Comparison of ENCODE assay signal across 9 mouse cellular contexts in the genomic region with DNA sequence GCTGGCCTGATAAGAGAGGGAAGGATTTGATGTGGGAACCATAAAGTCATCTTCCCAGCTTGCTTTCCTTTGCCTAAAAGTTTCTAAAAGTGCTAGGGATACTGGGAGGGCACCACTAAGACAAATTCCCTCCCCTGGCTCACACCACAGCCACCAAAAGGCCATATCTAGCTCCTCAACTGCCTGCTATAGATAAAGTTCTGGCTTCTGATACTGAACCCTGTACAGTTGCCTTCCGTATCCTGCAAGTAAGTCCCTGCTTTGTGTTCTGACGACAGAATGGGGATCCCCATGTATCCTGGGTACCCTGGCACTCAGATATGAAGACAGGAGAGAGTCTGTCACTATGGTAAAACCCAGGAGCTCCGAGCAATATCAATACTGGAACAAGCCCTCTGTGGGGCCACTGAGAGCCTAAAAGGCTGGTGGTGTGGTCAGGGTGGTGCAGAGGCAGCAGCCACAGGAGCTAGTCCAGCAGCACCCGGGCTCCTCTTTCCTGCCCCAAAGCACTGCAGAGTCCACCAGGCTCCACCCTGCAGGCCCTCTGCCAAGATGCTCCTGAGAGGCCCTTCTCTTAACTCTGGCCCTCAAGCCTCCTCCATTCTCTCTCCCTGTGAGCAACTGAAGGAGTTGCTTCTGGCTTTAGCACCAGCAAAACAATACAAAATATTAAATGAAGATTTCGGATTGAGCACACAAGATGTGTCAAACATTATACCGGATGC. TPM values are rescaled to one million over a fixed set of nuclear protein-coding genes. Genes with fewer than 3 reads are reported as not detected.
A peak's percentile ranks its signal among the peaks of the same experiment; 100 is the strongest.
DNase-seq lines count a peak whose midpoint lies in the region; ATAC-seq lines count a peak whose summit lies in the region.
"Had no signal": no experiment of that assay in that cellular context is flagged by ENCODE, and none has a peak within 500 bp of the region (broad histone marks: within the 10 kb centered on the region; RNA-seq: fewer than 3 reads in every experiment).

No protein-coding gene starts in this region.

- H3K27me3 ChIP-seq in hindbrain, embryonic 11.5 days (ENCODE audit: control insufficient read depth, insufficient read depth, low read length) = no peaks in the 10 kb centered on the region

- 0 out of 2 replicates have a peak, but pooled peaks cover 8% of the 10 kb centered on the region for H3K36me3 ChIP-seq in hindbrain, embryonic 11.5 days (ENCODE audit: control insufficient read depth, insufficient read depth, low read length)

- peak; percentile 61 for DNase-seq in gastrocnemius, postnatal 14 days
- no peak for DNase-seq in gastrocnemius, postnatal 25 days
- peak; percentile 62 for DNase-seq in NIH3T3 (ENCODE audit: low read depth)
- DNase-seq in hindbrain, embryonic 11.5 days (ENCODE audit: low spot score) = no peak
- no peak for DNase-seq in adrenal gland, postnatal 4 days (ENCODE audit: low spot score in 2 of 2)
- no peak for DNase-seq in left cerebral cortex, adult 11 months (ENCODE audit: low spot score)
- DNase-seq: kidney, postnatal 14 days had no signal

- H3K4me3 ChIP-seq in hindbrain, embryonic 11.5 days (ENCODE audit: low read depth, low read length) = no peak overlapping the region

- peak overlapping the region; percentile 70 for H3K27ac ChIP-seq in hindbrain, embryonic 11.5 days (ENCODE audit: low read depth, low read length)

- ATAC-seq in hindbrain, embryonic 11.5 days (ENCODE audit: low FRiP score) = no peak
- ATAC-seq in megakaryocyte-erythroid progenitor cell, adult 5-6 weeks (replicated peaks; ENCODE audit: low FRiP score, low TSS enrichment, poor library complexity, severe bottlenecking) = peak; percentile 48
- ATAC-seq in monocyte, adult 5-6 weeks (replicated peaks; ENCODE audit: insufficient number of reproducible peaks, low FRiP score, low TSS enrichment, poor library complexity, severe bottlenecking) = no peak

- 0 out of 2 replicates have a peak overlapping the region, but pooled peaks have one; percentile 1 for H3K9ac ChIP-seq in hindbrain, embryonic 11.5 days (ENCODE audit: low read depth, low read length)

- H3K9me3 ChIP-seq in hindbrain, embryonic 11.5 days (ENCODE audit: control insufficient read depth, low read length) = no peaks in the 10 kb centered on the region

- peaks cover 37% of the 10 kb centered on the region for H3K4me1 ChIP-seq in hindbrain, embryonic 11.5 days (replicated peaks; ENCODE audit: control insufficient read depth, insufficient read depth, low read length)

- WGBS in hindbrain, embryonic 11.5 days = 87% methylated on average over 6 of the region's 6 CpGs

- no peak overlapping the region; the same call in 1 of the 2 replicates for H3K4me2 ChIP-seq in hindbrain, embryonic 11.5 days (replicated peaks; ENCODE audit: low read depth, low read length)

- intact Hi-C loops in gastrocnemius, postnatal 14 days (cut with DNase I; ENCODE audit: low total_unique reads) = no loop called here

RNA-seq across cellular contexts. Expression of a gene that starts 8.0 kb away (rescaled TPM):
- total RNA-seq in gastrocnemius, postnatal 14 days (2021) = under 1 TPM; 0.66 to 0.86 TPM
- total RNA-seq in gastrocnemius, postnatal 25 days (2021) = 1 to 10 TPM in 1 of 2 experiments, under 1 TPM in 1; 0.87 to 1.0 TPM
- polyA plus RNA-seq in hindbrain, embryonic 11.5 days (2014; fragmentation: Nextera tagmentation; extraction: Ambion mirVana) = 2.4 and 3.3 TPM in 2 replicates
- 1.2 and 1.5 TPM in 2 replicates for total RNA-seq in megakaryocyte-erythroid progenitor cell, adult 5-6 weeks (2014; fragmentation: Nextera tagmentation)
- 1.1 and 2.5 TPM in 2 replicates for total RNA-seq in megakaryocyte-erythroid progenitor cell, adult 5-6 weeks (2017)
- 1.6 to 6.7 TPM (median 4.8 TPM) in 3 replicates for total RNA-seq in monocyte, adult 5-6 weeks (2017)
- 10 to 100 TPM; 13.8 to 13.9 TPM for total RNA-seq in adrenal gland, postnatal 4 days (2021)

RNA-seq across cellular contexts. Expression of a gene that starts 10.7 kb away (rescaled TPM):
- 10 to 100 TPM; 13.6 to 24.3 TPM for total RNA-seq in gastrocnemius, postnatal 14 days (2021)
- total RNA-seq in gastrocnemius, postnatal 25 days (2021) = 1 to 10 TPM; 7.9 to 9.2 TPM
- polyA plus RNA-seq in hindbrain, embryonic 11.5 days (2014; fragmentation: Nextera tagmentation; extraction: Ambion mirVana) = 33.3 and 39.0 TPM in 2 replicates
- not detected in 2 replicates for total RNA-seq in megakaryocyte-erythroid progenitor cell, adult 5-6 weeks (2014; fragmentation: Nextera tagmentation)
- total RNA-seq in megakaryocyte-erythroid progenitor cell, adult 5-6 weeks (2017) = not detected in 2 replicates
- total RNA-seq in monocyte, adult 5-6 weeks (2017) = not detected in 3 replicates
- total RNA-seq in adrenal gland, postnatal 4 days (2021) = 10 to 100 TPM; 48.9 to 52.3 TPM

RNA-seq across cellular contexts. Expression of a gene that starts 15.7 kb away (rescaled TPM):
- under 1 TPM in 1 of 2 experiments, not detected in 1; 0.41 TPM for total RNA-seq in gastrocnemius, postnatal 14 days (2021)
- total RNA-seq in gastrocnemius, postnatal 25 days (2021) = under 1 TPM; 0.54 to 0.88 TPM
- polyA plus RNA-seq in hindbrain, embryonic 11.5 days (2014; fragmentation: Nextera tagmentation; extraction: Ambion mirVana) = 4.0 and 4.7 TPM in 2 replicates
- not detected in 2 replicates for total RNA-seq in megakaryocyte-erythroid progenitor cell, adult 5-6 weeks (2014; fragmentation: Nextera tagmentation)
- total RNA-seq in megakaryocyte-erythroid progenitor cell, adult 5-6 weeks (2017) = not detected in 2 replicates
- total RNA-seq in monocyte, adult 5-6 weeks (2017) = not detected in 3 replicates
- 10 to 100 TPM in 1 of 2 experiments, 1 to 10 TPM in 1; 4.7 to 12.0 TPM for total RNA-seq in adrenal gland, postnatal 4 days (2021)

RNA-seq across cellular contexts. Expression of a gene that starts 15.9 kb away (rescaled TPM):
- 10 to 100 TPM; 17.2 to 22.1 TPM for total RNA-seq in gastrocnemius, postnatal 14 days (2021)
- total RNA-seq in gastrocnemius, postnatal 25 days (2021) = 10 to 100 TPM; 16.7 to 18.9 TPM
- polyA plus RNA-seq in hindbrain, embryonic 11.5 days (2014; fragmentation: Nextera tagmentation; extraction: Ambion mirVana) = 18.4 and 20.8 TPM in 2 replicates
- total RNA-seq in megakaryocyte-erythroid progenitor cell, adult 5-6 weeks (2014; fragmentation: Nextera tagmentation) = 13.1 and 25.7 TPM in 2 replicates
- 12.1 and 17.2 TPM in 2 replicates for total RNA-seq in megakaryocyte-erythroid progenitor cell, adult 5-6 weeks (2017)
- 17.0 to 22.6 TPM (median 20.1 TPM) in 3 replicates for total RNA-seq in monocyte, adult 5-6 weeks (2017)
- total RNA-seq in adrenal gland, postnatal 4 days (2021) = 100 to 1,000 TPM; 133 to 150 TPM

RNA-seq across cellular contexts. Expression of a gene that starts 43.5 kb away (rescaled TPM):
- 10 to 100 TPM; 22.7 to 27.3 TPM for total RNA-seq in gastrocnemius, postnatal 14 days (2021)
- total RNA-seq in gastrocnemius, postnatal 25 days (2021) = 10 to 100 TPM; 11.9 to 19.8 TPM
- 21.5 and 22.1 TPM in 2 replicates for polyA plus RNA-seq in hindbrain, embryonic 11.5 days (2014; fragmentation: Nextera tagmentation; extraction: Ambion mirVana)
- 16.1 and 21.0 TPM in 2 replicates for total RNA-seq in megakaryocyte-erythroid progenitor cell, adult 5-6 weeks (2014; fragmentation: Nextera tagmentation)
- 8.4 and 9.6 TPM in 2 replicates for total RNA-seq in megakaryocyte-erythroid progenitor cell, adult 5-6 weeks (2017)
- total RNA-seq in monocyte, adult 5-6 weeks (2017) = 4.2 to 10.6 TPM (median 7.3 TPM) in 3 replicates
- total RNA-seq in adrenal gland, postnatal 4 days (2021) = 10 to 100 TPM; 58.6 to 65.8 TPM

Comparison
In these comparisons a context has a peak if more than half of its experiments do, and no peak if none do; other contexts are left out.
1. DNase-seq: peak in gastrocnemius, postnatal 14 days (single experiment) and NIH3T3 (single experiment); none in gastrocnemius, postnatal 25 days (single experiment), hindbrain, embryonic 11.5 days (single experiment), adrenal gland, postnatal 4 days (0 of 2) and left cerebral cortex, adult 11 months (single experiment).